Mouse (Mus musculus) ES-E14 (cell line): ENCODE data around the gene Ak7.

ENCODE experiments used
- HCFC1 ChIP-seq: IDR thresholded peaks from 2 replicates; pipeline ENCODE4 v1.6.1; 2012; ENCODE audit warnings: low read length, inconsistent platforms, borderline replicate concordance; ENCODE audit not compliant: insufficient read depth
- MAFK ChIP-seq: IDR thresholded peaks from 2 replicates; pipeline ENCODE4 v1.6.1; 2014; ENCODE audit warnings: mild to moderate bottlenecking, low read depth, low read length, inconsistent platforms; ENCODE audit not compliant: insufficient read depth
- ZC3H11A ChIP-seq: IDR thresholded peaks from 2 replicates; pipeline ENCODE4 v1.6.1; 2012; ENCODE audit warnings: low read depth, mild to moderate bottlenecking, inconsistent platforms, low read length, borderline replicate concordance
- ZNF384 ChIP-seq: IDR thresholded peaks from 2 replicates; pipeline ENCODE4 v1.6.1; 2012; ENCODE audit warnings: low read depth, low read length, inconsistent platforms

GRCm38 (mm10) chr12:105730851-105731460 is 25.2 kb downstream of the Ak7 start:
- TF ChIP-seq ZC3H11A = no peak
- no peak for TF ChIP-seq HCFC1
- TF ChIP-seq MAFK = no peak
- no peak for TF ChIP-seq ZNF384
